Mouse (Mus musculus): ENCODE results near the gene Ppm1b.

The Ppm1b gene

GRCm38 (mm10) chr17:85070658-85071057 is 114.1 kb downstream of the Ppm1b start:
- DNase-seq (ENCODE audit: low read depth, low spot score) = no peak

- no peak for DNase-seq (ENCODE audit: low read depth, low spot score)
These were observed 114.7 kb downstream of the Ppm1b start for GRCm38 (mm10) chr17:85071088-85071775.

DNA sequence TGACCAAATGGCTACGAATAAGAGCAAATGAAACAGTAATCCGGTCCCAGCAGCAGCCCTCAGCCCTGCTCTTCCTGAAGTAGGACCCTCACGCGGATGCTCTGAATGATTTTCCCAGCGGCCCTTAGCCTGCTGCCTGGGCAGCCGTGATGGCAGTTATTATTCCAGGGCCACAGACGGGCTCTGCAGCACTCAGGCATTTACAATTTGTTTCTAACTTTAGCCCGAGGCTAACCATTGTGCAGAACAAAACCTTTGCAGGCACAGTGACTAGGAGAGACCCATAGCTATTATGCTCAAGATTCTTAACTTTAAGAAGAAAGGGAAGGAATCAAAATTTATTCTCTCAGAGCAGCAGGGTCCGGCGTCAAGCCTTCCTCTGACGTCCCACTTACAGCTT is 115.8 kb downstream of the Ppm1b start:
- DNase-seq (ENCODE audit: low read depth, low spot score) = no peak

DNA sequence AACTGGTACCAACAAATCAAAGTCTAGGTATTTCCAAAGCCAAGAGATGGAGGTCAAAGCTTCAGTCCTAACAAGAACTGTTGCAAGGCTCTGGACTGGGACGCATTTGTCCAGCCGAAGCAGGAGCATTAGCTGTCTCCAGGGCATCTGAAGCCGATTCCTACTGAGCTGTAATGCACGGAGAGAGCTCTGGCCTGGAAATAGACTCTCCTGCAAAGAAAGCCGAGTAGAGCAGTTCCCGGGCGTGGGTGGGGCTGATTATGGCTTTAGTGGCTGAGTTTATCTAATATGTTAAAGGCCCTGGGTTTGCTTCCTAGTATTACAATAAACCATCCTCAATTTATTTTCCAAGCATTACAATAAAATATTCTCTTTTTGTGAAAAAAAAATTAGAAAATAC is 116.7 kb downstream of the Ppm1b start:
- DNase-seq (ENCODE audit: low read depth, low spot score) = no peak

Data from R1 (cell line).